Mouse (Mus musculus) gastrocnemius, adult 2 months (tissue): ENCODE measurements at regions not wholly inside any gene's neighbourhood (a gene's known extent, or its start where the extent isn't known, plus 50 kb on each side); places are given as distances from the start of the nearest gene placed in this dataset.

Experiments used
- DNase-seq: peaks from one replicate; pipeline ENCODE4 v3.0.0; 2022
- H3K27ac ChIP-seq: fragments of 200-600 bp; 2 replicates; pipeline ENCODE4 v1.8.1; 2022; ENCODE audit warnings: mild to moderate bottlenecking
- H3K4me3 ChIP-seq: fragments of 200-600 bp; 2 replicates; pipeline ENCODE4 v1.8.1; 2022; ENCODE audit warnings: mild to moderate bottlenecking, moderate library complexity
- CTCF ChIP-seq: fragments of 200-600 bp; IDR thresholded peaks from 2 replicates; pipeline ENCODE4 v1.8.1; 2022; ENCODE audit warnings: antibody characterized with exemption, mild to moderate bottlenecking, moderate library complexity
- intact Hi-C: fragments of 180-260 bp; cut with DNase I; formaldehyde crosslinking; loops from one replicate; pipeline ENCODE4 v1.15.1; 2025

GRCm38 (mm10) chr15:64487801-64488200, 329.7 kb upstream of the Gm21798 start:
- Histone ChIP-seq H3K27ac (no peak overlapping the region), H3K4me3 (no peak overlapping the region)
- DNase-seq: no peak
- no peak for TF ChIP-seq CTCF
- intact Hi-C loops: no loop called here

DNA sequence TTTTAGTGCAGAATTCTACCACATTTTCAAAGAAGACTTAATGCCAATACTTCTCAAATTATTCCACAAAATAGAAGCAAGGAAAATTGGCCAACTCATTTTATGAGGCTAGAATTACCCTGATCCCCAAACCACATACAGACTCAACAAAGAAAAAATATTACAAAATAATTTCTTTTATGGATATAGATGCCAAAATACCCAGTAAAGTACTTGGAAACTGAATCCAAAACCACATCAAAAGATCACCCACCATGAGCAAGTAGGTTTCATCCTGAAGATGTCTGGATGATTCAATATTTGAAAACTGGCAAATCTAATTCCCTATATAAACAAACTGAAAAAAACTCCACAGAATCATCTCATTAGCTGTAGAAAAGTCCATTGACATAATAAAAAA, 316.7 kb upstream of the Gm21798 start:
- H3K27ac ChIP-seq: no peak overlapping the region
- no peak for DNase-seq
- H3K4me3 ChIP-seq: no peak overlapping the region
- intact Hi-C loops: no loop called here
- no peak for TF ChIP-seq CTCF

DNA sequence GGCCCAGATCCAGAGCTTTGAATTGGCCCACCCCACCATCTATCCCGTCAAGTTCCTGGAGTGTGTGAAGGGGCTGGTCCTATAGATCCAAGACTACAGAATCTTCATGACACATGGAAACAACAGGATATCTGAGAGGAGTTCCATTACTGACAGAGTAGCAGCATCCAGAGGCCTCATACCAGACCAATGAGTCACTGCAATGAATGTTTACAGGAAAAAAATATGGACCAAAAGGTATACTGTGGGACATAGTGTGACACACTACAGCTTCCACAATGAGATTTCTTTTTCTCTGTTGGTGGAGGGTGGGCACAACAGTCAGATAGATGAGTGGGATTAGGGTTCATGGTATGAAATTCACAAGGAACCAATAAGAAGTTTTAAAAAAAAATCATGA, 316.0 kb upstream of the Gm21798 start:
- TF ChIP-seq CTCF: no peak
- Histone ChIP-seq H3K27ac (no peak overlapping the region), H3K4me3 (no peak overlapping the region)
- intact Hi-C loops: no loop called here
- DNase-seq: no peak

DNA sequence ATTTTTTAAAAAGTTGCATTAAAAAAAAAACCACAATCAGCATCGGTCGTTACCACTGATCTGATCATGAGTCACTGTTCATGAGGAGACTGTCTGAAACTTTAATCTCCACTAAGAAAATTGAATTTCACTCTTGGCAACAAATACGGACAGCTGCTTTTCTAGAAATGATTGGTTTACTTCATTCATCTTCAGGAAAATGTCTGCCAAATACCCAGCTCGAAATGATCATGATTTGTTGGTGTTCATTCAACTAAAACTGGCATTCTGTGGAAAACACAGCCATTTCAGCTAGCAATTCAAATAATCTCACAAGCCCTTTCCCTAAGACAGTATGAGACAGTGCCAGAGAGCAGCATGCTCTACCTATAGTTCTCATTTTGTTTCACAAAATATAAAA, 312.7 kb upstream of the Gm21798 start:
- Histone ChIP-seq H3K4me3 (no peak overlapping the region), H3K27ac (no peak overlapping the region)
- intact Hi-C loops: no loop called here
- TF ChIP-seq CTCF: no peak
- no peak for DNase-seq

- intact Hi-C loops: no loop called here
- no peak for TF ChIP-seq CTCF
- Histone ChIP-seq H3K27ac (no peak overlapping the region), H3K4me3 (no peak overlapping the region)
- no peak for DNase-seq
Observed at GRCm38 (mm10) chr15:64510649-64511048, 306.8 kb upstream of the Gm21798 start.

DNA sequence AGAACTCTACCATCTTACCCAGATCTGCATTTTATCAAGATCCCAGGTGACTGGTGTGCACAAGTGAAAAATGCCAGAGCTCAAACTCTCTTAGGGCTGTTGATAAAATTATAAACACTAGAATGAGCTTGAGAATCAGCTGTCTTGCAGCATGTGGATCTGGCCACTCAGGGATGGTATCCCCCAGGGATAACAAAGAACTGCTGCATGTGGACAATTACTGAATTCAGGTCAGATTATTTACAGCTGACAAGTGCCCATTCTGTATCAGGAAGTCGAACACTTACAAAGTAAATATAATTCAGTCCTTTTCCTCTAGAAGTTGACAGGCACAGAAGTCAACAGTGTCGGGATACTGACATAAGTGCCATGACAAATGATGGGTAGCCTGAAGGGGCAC, 306.3 kb upstream of the Gm21798 start:
- TF ChIP-seq CTCF: no peak
- intact Hi-C loops: no loop called here
- Histone ChIP-seq H3K27ac (no peak overlapping the region), H3K4me3 (no peak overlapping the region)
- DNase-seq: no peak

DNA sequence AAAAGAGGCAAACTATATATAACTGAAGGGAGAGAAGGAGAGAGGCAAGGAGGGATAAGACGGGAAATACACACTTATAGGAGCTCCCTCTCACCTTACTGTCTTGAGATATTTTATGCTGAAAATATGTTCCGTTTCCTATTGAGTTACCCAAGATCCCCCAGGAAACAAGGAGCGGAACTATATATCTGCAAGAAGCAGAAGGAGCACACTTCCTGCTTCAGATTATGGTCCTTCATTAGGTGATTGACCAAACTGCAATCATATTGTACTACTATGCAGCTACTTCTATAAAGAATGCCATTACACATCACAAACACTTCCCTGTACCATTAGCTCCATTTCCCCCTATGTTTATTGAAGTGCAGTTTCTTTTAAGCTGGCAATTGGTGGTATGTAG, 304.9 kb upstream of the Gm21798 start:
- intact Hi-C loops: no loop called here
- H3K27ac ChIP-seq: no peak overlapping the region
- TF ChIP-seq CTCF: no peak

GRCm38 (mm10) chr15:64513501-64514097, 303.9 kb upstream of the Gm21798 start:
- TF ChIP-seq CTCF: no peak
- DNase-seq: no peak
- Histone ChIP-seq H3K27ac (no peak overlapping the region), H3K4me3 (no peak overlapping the region)
- intact Hi-C loops: no loop called here

More for the DNA sequence above, 304.9 kb upstream of the Gm21798 start:
- no peak overlapping the region for H3K4me3 ChIP-seq
- DNase-seq: no peak

DNA sequence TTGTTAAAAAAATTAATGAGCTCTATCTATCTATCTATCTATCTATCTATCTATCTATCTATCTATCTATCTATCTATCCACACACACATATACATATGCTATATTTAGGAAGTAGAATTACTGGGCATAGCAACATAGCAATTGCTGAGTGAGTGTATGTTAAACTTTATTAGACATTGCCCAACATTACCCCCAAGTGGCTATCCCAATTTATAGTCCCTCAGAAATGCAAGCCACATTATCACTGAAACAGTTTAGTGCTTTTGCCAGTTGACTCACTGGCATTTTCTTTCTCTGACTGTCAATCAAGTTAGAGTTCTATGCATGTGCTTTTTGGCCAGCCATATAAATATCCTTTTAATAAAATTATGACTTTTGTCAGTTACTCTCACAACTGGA, 302.3 kb upstream of the Gm21798 start:
- no peak overlapping the region for H3K27ac ChIP-seq

GRCm38 (mm10) chr15:64519207-64519628, 298.3 kb upstream of the Gm21798 start:
- Histone ChIP-seq H3K27ac (no peak overlapping the region), H3K4me3 (no peak overlapping the region)
- intact Hi-C loops: no loop called here
- no peak for DNase-seq
- no peak for TF ChIP-seq CTCF

More for the DNA sequence above, 302.3 kb upstream of the Gm21798 start:
- DNase-seq: no peak
- no peak overlapping the region for H3K4me3 ChIP-seq
- TF ChIP-seq CTCF: no peak
- intact Hi-C loops: no loop called here

- Histone ChIP-seq H3K4me3 (no peak overlapping the region), H3K27ac (no peak overlapping the region)
- DNase-seq: no peak
- no peak for TF ChIP-seq CTCF
- intact Hi-C loops: no loop called here
Observed at GRCm38 (mm10) chr15:64520568-64520967, 296.9 kb upstream of the Gm21798 start.

DNA sequence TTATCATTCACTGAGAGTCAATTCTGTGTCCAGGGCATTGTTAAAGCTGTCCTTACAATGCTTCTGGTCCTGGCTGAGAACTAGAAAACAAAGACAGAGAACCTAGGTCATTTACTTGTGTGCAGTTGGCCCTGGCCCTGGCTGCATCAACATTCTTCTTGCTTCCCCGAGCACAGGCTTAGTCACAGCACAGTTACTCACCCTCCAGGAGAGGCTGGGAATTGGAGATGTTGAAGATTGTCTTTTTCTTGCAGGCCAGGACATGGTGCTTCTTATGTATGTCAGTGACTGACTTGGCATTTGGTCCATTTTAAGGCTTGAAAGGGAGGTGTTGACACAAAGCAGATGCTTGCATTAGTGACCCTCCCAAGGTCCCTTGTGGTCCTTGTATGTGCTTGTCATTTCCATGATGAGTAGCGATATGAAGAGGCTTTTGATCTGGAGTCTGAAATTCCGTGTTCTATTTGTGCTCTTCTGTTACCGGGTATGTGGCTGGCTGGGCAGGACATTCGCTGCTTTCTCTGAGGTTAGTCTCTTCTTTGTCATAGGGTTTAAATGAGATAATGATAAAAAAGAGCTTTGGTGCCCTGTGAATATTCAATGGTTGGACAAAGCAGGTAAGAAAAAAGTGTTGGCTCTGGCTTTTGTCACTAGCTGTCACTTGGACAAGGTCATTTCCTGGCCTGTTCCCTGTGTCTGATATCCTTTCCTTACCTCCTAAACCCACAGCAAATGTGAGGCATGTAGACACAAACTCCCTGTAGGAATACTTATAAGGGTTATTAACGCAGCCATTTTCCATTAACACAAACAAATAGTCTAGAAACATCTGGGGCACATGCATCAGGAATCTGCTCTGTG, 285.0 kb upstream of the Gm21798 start:
- Histone ChIP-seq H3K4me3 (no peak overlapping the region), H3K27ac (peak overlapping the region; percentile 6)
- no peak for TF ChIP-seq CTCF
- DNase-seq: no peak
- intact Hi-C loops: no loop called here

DNA sequence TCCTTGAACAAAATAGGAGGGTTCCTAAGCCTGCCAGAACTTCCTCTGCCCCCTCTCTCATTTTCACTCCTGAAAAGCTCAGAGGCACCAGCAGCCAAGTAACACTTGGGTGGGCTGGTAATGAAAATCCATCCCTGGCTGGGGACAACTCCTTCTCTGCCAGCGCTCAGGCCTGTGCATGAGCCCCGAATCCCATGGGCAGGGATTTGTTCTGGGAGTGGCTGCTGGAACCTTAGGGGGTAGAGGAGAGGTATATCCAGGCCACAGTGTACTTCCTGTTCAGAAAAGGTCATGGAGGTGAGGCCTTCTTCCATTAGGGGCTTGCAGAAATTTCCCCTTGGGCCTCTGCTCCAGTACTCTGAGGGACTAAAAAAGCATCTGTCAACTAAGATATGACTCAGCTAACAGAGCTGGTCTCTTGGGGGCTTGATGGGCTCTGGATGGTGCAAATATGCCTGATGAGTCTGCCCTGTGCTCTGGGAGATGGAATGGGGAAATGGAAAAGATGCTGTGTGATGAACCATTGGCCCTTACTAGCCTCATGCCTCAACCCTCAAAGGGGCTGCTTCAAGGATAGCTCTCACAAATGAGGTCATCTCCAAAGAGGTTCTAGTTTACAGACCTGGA, 284.2 kb upstream of the Gm21798 start:
- H3K27ac ChIP-seq: peak overlapping the region; percentile 6
- intact Hi-C loops: no loop called here
- no peak for TF ChIP-seq CTCF

DNA sequence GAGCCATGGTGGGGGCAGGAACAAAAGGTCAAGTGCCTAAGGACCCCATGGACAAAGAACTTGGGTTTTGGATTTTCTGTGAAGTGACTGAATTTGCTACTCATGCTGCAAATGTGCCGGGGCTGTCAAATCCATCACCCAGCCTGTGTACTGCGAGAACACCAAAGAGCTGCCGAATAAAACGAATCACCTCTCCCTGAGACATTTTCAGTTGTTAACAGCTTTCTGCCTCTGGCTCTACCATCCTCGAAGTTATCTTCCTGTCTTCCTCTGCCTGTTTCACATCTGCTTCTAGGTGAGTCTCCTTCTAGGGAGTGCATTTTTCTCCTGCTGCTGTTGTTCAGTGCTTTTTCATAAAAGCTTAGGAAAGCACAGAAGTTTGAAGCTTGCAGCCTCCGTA, 283.3 kb upstream of the Gm21798 start:
- intact Hi-C loops: no loop called here
- Histone ChIP-seq H3K4me3 (no peak overlapping the region), H3K27ac (peak overlapping the region; percentile 58)
- DNase-seq: no peak
- TF ChIP-seq CTCF: no peak

More for the DNA sequence above, 284.2 kb upstream of the Gm21798 start:
- no peak overlapping the region for H3K4me3 ChIP-seq
- DNase-seq: peak; percentile 56
